Mouse (Mus musculus) megakaryocyte-erythroid progenitor cell, adult 5-6 weeks (primary cell): ENCODE data around the gene Ubl7. TPM values are rescaled to one million over a fixed set of nuclear protein-coding genes. Genes with fewer than 3 reads are reported as not detected.

Source experiments
- total RNA-seq, 2 experiments: library from RNA; stranded (forward) in 1 of 2; stranded (reverse) in 1 of 2; fragments of 200-1000, 215-1000 nt in 1 of 2; fragments of >200 nt in 1 of 2; fragmentation: Nextera tagmentation in 1 of 2; gene quantifications; 2 replicates each; pipeline ENCODE4 v1.2.3; 2014 to 2017

Ubl7 gene
- total RNA-seq, 2 experiments from 2014 or later = 20.7 to 85.5 TPM

Other genes starting within 250 kb of the Ubl7 start
- gene Cyp1a2, start 227.3 kb upstream of the Ubl7 start, total RNA-seq (2014; fragmentation: Nextera tagmentation) = not detected in 2 replicates
- not detected in 2 replicates for gene Cyp1a2, start 227.3 kb upstream of the Ubl7 start, total RNA-seq (2017)
- gene Cyp1a1, start 223.1 kb upstream of the Ubl7 start, total RNA-seq (2014; fragmentation: Nextera tagmentation) = 0.52 and 1.7 TPM in 2 replicates
- 1.3 TPM in 1 of 2 replicates, not detected in the other for gene Cyp1a1, start 223.1 kb upstream of the Ubl7 start, total RNA-seq (2017)
- 14.2 and 25.0 TPM in 2 replicates for gene Edc3, start 202.4 kb upstream of the Ubl7 start, total RNA-seq (2014; fragmentation: Nextera tagmentation)
- gene Edc3, start 202.4 kb upstream of the Ubl7 start, total RNA-seq (2017) = 4.8 and 6.0 TPM in 2 replicates
- gene Clk3, start 145.1 kb upstream of the Ubl7 start, total RNA-seq (2014; fragmentation: Nextera tagmentation) = 58.1 and 73.0 TPM in 2 replicates
- gene Clk3, start 145.1 kb upstream of the Ubl7 start, total RNA-seq (2017) = 24.7 and 36.4 TPM in 2 replicates
- gene Arid3b, start 74.2 kb upstream of the Ubl7 start, total RNA-seq (2014; fragmentation: Nextera tagmentation) = 2.3 and 3.4 TPM in 2 replicates
- 1.5 and 3.2 TPM in 2 replicates for gene Arid3b, start 74.2 kb upstream of the Ubl7 start, total RNA-seq (2017)
- 0.59 TPM in 1 of 2 replicates, not detected in the other for gene Sema7a, start 29.1 kb downstream of the Ubl7 start, total RNA-seq (2014; fragmentation: Nextera tagmentation)
- not detected in 2 replicates for gene Sema7a, start 29.1 kb downstream of the Ubl7 start, total RNA-seq (2017)
- gene Cyp11a1, start 95.4 kb downstream of the Ubl7 start, total RNA-seq (2014; fragmentation: Nextera tagmentation) = not detected in 2 replicates
- not detected in 2 replicates for gene Cyp11a1, start 95.4 kb downstream of the Ubl7 start, total RNA-seq (2017)
- not detected in 2 replicates for gene Stra6, start 152.8 kb downstream of the Ubl7 start, total RNA-seq (2014; fragmentation: Nextera tagmentation)
- not detected in 2 replicates for gene Stra6, start 152.8 kb downstream of the Ubl7 start, total RNA-seq (2017)
- gene Ccdc33, start 207.8 kb downstream of the Ubl7 start, total RNA-seq (2014; fragmentation: Nextera tagmentation) = not detected in 2 replicates
- gene Ccdc33, start 207.8 kb downstream of the Ubl7 start, total RNA-seq (2017) = not detected in 2 replicates